Comparison of ENCODE assay signal across 17 mouse cellular contexts in genomic region chr16:3983146-3983700, GRCm38 (mm10). TPM values are rescaled to one million over a fixed set of nuclear protein-coding genes. Genes with fewer than 3 reads are reported as not detected.
"Had no signal": no experiment of that assay in that cellular context is flagged by ENCODE, and none has a peak within 500 bp of the region (broad histone marks: within the 10 kb centered on the region; RNA-seq: fewer than 3 reads in every experiment).

No protein-coding gene starts in this region.

- H3K9ac ChIP-seq: kidney, embryonic 15.5 days; limb, embryonic 15.5 days; liver, embryonic 14.5 days; lung, embryonic 14.5 days; neural tube, embryonic 15.5 days had no signal

- DNase-seq: kidney, adult 2 months; kidney, postnatal 25 days; layer of hippocampus, adult 9-11 months; layer of hippocampus, postnatal 36 days; lung, embryonic 14.5 days; lung, postnatal 10 days; midbrain, embryonic 14.5 days; right cerebral cortex, postnatal 4 days; thymus, postnatal 4 days had no signal

- H3K27ac ChIP-seq: kidney, embryonic 15.5 days; limb, embryonic 15.5 days; liver, embryonic 14.5 days; midbrain, embryonic 10.5 days; neural tube, embryonic 15.5 days had no signal

- H3K4me1 ChIP-seq: kidney, embryonic 15.5 days; limb, embryonic 15.5 days; midbrain, embryonic 10.5 days; neural tube, embryonic 15.5 days had no signal

- H3K27me3 ChIP-seq: kidney, embryonic 15.5 days; limb, embryonic 15.5 days; neural tube, embryonic 15.5 days had no signal

- H3K9me3 ChIP-seq: kidney, embryonic 15.5 days; limb, embryonic 15.5 days; midbrain, embryonic 10.5 days; neural tube, embryonic 15.5 days had no signal

- H3K4me3 ChIP-seq: kidney, embryonic 15.5 days; limb, embryonic 15.5 days; midbrain, embryonic 10.5 days; myocyte; neural tube, embryonic 15.5 days had no signal

RNA-seq across cellular contexts. Expression of gene Dnase1, which starts 53.5 kb away (rescaled TPM):
- total RNA-seq: layer of hippocampus, postnatal 36 days; left cerebral cortex, adult 8-10 months; left cerebral cortex, postnatal 25 days had no signal
